Mouse (Mus musculus): ENCODE measurements around the gene Plekhh3. TPM values are rescaled to one million over a fixed set of nuclear protein-coding genes. Genes with fewer than 3 reads are reported as not detected.

Gene Plekhh3
- polyA plus RNA-seq, 1 experiment from 2014 or later = 6.2 TPM

DNA sequence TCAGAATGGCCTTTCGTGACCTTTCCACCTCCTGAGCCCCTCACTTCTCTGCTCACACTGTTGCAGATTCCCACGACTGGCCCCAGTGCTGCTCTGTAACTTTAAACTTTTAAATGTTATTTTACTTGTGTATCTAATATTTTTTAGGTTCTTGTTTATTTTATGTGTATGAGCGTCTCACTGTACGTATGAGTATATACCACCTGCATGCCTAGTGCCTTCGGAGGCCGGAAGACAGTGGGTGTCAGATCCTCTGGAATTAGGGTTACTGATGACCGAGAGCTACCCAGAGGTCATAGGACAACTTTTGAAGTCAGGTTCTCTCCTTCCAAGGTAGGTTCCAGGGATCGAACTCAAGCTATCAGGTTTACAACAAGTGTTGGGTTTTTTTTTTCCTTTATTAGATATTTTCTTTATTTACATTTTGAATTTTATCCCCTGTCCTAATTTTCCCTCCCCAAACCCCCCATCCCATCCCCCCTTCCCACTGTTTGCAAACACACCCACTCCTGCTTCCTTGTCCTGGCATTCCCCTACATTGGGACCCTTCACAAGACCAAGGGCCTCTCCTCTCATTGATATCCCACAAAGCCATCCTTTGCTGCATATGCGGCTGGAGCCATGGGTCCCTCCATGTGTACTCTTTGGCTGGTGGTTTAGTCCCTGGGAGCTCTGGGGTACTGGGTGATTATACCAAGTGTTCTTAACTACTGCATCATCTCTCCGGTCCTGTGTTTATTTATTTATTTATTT is 28.8 kb downstream of the Plekhh3 start:
- ATAC-seq (replicated peaks; ENCODE audit: insufficient number of reproducible peaks, low FRiP score, low TSS enrichment) = no peak
- Histone ChIP-seq H3K9ac (ENCODE audit: low read depth, low read length) (no peak overlapping the region), H3K4me2 (no peak overlapping the region), H3K36me3 (ENCODE audit: control insufficient read depth, insufficient read depth, low read length) (no peaks in the 10 kb centered on the region), H3K4me1 (ENCODE audit: control insufficient read depth, insufficient read depth, low read length) (peaks cover 17% of the 10 kb centered on the region), H3K9me3 (replicated peaks; ENCODE audit: control insufficient read depth, low read length) (no peaks in the 10 kb centered on the region), H3K4me3 (ENCODE audit: low read depth, low read length) (no peak overlapping the region), H3K27ac (ENCODE audit: low read depth, low read length) (no peak overlapping the region), H3K27me3 (ENCODE audit: control insufficient read depth, insufficient read depth, low read length) (peaks cover 7% of the 10 kb centered on the region; the same call in 1 of the 2 replicates)
- 80% methylated on average over 10 of the region's 10 CpGs for WGBS (ENCODE audit: insufficient replicate concordance)

DNA sequence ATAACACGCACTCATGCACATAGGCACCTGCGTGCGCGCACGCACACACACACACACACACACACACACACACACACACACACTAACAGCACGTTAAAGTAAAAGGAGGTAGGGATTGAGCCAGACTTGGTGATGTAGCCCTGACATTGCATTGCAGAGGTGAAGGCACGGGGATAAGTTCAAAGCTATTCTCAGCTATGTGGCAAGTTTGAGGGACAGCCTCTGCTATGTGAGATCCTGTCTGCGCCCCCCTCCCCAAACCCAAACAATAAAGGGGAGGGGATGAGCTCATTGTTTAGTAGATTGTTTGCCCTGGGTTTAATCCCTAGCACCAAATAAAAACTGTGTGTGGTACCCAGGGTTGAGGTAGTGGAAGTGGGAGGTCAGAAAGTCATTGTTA is 30.1 kb downstream of the Plekhh3 start:
- Histone ChIP-seq H3K9me3 (replicated peaks; ENCODE audit: control insufficient read depth, low read length) (no peaks in the 10 kb centered on the region), H3K4me3 (ENCODE audit: low read depth, low read length) (no peak overlapping the region), H3K36me3 (ENCODE audit: control insufficient read depth, insufficient read depth, low read length) (no peaks in the 10 kb centered on the region), H3K4me1 (ENCODE audit: control insufficient read depth, insufficient read depth, low read length) (peaks cover 17% of the 10 kb centered on the region), H3K9ac (ENCODE audit: low read depth, low read length) (no peak overlapping the region; the same call in 1 of the 2 replicates), H3K27me3 (ENCODE audit: control insufficient read depth, insufficient read depth, low read length) (peaks cover 7% of the 10 kb centered on the region; the same call in 1 of the 2 replicates), H3K4me2 (no peak overlapping the region), H3K27ac (ENCODE audit: low read depth, low read length) (no peak overlapping the region)
- ATAC-seq (replicated peaks; ENCODE audit: insufficient number of reproducible peaks, low FRiP score, low TSS enrichment) = no peak
- 71% methylated on average over 8 of the region's 8 CpGs for WGBS (ENCODE audit: insufficient replicate concordance)

DNA sequence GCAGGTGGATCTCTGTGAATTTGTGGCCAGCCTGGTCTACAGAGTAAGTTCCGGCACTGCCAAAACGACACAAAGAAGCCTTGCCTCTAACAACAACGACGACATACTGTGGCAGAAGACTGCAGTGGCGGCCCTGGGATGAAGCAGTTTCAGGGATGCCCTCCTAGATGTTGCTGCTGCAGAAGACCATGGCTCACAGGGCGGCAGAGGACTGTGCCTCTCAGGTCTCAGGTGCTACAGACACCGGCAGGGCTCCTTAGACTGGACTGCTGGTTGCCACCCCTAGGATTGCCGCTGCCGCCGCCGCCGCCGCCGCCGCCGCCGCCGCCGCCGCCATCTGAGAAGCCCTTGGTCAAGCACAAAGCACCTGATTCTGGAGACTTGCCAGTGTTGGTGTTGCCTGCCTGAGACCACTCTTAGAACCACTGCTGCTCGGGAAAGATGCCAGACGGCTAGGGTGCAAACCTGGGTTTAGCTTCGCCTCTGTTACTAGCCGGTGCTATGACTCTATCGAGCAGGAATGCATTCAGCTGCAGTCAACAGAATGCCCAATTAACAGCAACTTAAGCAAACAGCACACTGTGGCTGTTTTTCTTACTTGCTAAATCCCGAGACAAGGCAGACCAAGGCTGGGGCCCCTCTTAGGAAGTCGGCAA is 30.9 kb downstream of the Plekhh3 start:
- H3K9ac ChIP-seq (ENCODE audit: low read depth, low read length) = peak overlapping the region; percentile 65
- 0 out of 2 replicates have a peak, but pooled peaks have one; percentile 22 for ATAC-seq (replicated peaks; ENCODE audit: insufficient number of reproducible peaks, low FRiP score, low TSS enrichment)
- H3K27me3 ChIP-seq (ENCODE audit: control insufficient read depth, insufficient read depth, low read length) = peaks cover 7% of the 10 kb centered on the region; the same call in 1 of the 2 replicates
- H3K27ac ChIP-seq (ENCODE audit: low read depth, low read length) = no peak overlapping the region
- peak overlapping the region; percentile 69 for H3K4me2 ChIP-seq
- peaks cover 17% of the 10 kb centered on the region for H3K4me1 ChIP-seq (ENCODE audit: control insufficient read depth, insufficient read depth, low read length)
- peak overlapping the region; percentile 36 for H3K4me3 ChIP-seq (ENCODE audit: low read depth, low read length)
- no peaks in the 10 kb centered on the region for H3K9me3 ChIP-seq (replicated peaks; ENCODE audit: control insufficient read depth, low read length)
- no peaks in the 10 kb centered on the region for H3K36me3 ChIP-seq (ENCODE audit: control insufficient read depth, insufficient read depth, low read length)
- 28% methylated on average over 27 of the region's 27 CpGs for WGBS (ENCODE audit: insufficient replicate concordance)

DNA sequence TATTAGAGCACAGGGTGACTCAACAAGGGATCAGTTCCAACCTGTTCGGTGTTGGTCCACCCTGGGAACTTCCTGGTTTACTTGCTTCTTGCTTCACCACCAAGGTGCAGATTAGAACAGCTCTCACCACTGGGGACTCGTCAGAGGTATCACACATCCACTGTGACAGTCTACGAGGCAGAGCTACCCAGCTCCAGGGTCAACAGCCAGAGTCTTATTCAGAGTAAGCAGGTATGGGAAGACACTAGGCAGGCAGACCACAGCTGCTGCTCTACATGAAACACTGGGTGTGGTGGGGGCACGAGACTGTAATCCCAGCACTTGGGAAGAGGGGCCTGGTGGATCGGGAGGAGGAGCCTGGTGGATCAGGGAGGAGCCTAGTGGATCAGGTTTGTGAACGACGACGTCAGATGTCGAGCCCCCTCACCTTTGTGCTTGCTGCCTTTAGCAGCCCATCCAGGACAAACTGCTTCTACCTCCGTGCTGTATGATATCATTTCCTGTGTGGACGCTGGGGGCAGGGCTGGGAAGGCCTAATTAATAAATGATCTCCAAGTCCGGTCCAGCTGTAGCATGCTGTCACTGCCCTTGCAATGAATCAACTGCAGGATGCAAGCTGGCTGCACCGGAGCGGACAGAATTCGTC is 32.5 kb downstream of the Plekhh3 start:
- no peak for ATAC-seq (replicated peaks; ENCODE audit: insufficient number of reproducible peaks, low FRiP score, low TSS enrichment)
- H3K9ac ChIP-seq (ENCODE audit: low read depth, low read length) = no peak overlapping the region

DNA sequence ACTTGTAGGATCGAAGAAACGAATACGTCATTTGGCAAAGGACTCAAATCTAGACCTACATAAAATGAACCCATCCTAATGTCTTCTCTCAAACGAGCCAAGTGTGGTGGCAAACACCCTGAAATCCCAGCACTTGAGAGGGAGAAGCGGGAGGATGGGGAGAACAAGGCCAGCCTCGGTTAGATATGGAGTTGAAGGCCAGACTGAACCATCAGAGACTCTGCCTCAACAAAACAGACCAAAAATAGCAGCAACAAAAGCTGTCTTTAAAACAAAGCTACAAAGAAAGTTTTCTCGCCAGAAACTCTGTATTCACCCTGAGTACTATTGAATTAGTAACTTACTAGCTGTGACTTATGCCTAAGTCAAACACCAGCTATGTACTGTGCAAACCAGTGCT is 34.2 kb downstream of the Plekhh3 start:
- Histone ChIP-seq H3K9ac (ENCODE audit: low read depth, low read length) (no peak overlapping the region), H3K4me1 (ENCODE audit: control insufficient read depth, insufficient read depth, low read length) (0 out of 2 replicates have a peak, but pooled peaks cover 12% of the 10 kb centered on the region), H3K4me2 (no peak overlapping the region), H3K36me3 (ENCODE audit: control insufficient read depth, insufficient read depth, low read length) (no peaks in the 10 kb centered on the region), H3K27ac (ENCODE audit: low read depth, low read length) (no peak overlapping the region), H3K9me3 (replicated peaks; ENCODE audit: control insufficient read depth, low read length) (no peaks in the 10 kb centered on the region), H3K27me3 (ENCODE audit: control insufficient read depth, insufficient read depth, low read length) (peaks cover 7% of the 10 kb centered on the region; the same call in 1 of the 2 replicates), H3K4me3 (ENCODE audit: low read depth, low read length) (no peak overlapping the region)
- ATAC-seq (replicated peaks; ENCODE audit: insufficient number of reproducible peaks, low FRiP score, low TSS enrichment) = no peak
- WGBS (ENCODE audit: insufficient replicate concordance) = 75% methylated on average over 7 of the region's 7 CpGs

More for the DNA sequence above, 32.5 kb downstream of the Plekhh3 start:
- Histone ChIP-seq H3K27me3 (ENCODE audit: control insufficient read depth, insufficient read depth, low read length) (peaks cover 7% of the 10 kb centered on the region; the same call in 1 of the 2 replicates), H3K4me3 (ENCODE audit: low read depth, low read length) (no peak overlapping the region), H3K4me1 (ENCODE audit: control insufficient read depth, insufficient read depth, low read length) (peaks cover 14% of the 10 kb centered on the region), H3K27ac (ENCODE audit: low read depth, low read length) (no peak overlapping the region), H3K4me2 (peak overlapping the region; percentile 30), H3K9me3 (replicated peaks; ENCODE audit: control insufficient read depth, low read length) (no peaks in the 10 kb centered on the region), H3K36me3 (ENCODE audit: control insufficient read depth, insufficient read depth, low read length) (no peaks in the 10 kb centered on the region)
- WGBS (ENCODE audit: insufficient replicate concordance) = 22% methylated on average over 15 of the region's 15 CpGs

DNA sequence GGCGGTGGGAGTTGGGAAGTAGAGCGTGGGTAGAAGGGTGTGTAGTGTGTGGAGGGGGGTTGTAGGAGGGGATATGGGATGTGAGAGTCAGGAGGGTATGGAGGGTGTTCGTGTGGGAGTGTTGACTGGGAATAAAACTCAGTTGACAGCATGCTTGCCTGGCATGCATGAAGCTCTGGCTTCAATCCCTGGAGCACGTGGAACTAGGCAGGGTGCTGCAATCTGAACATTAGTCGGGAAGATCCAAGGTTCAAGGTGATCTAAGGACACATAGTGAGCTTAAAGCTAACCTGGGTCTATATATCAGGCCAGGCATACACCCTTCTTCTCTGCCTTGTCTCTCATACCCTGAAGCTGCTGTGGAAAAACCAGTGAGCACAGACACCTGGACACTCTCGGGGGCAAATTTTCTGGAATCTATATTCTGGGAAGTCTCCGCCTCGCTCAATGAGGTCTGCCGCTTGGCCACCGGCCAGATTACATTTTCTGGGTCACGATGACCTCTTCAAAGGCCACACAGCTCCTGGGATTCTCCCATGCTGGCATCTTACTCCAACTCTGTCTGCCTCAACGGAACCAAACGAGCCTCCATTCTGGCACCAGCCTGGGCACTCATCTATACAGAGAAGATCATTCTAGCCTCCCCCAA is 36.8 kb downstream of the Plekhh3 start:
- Histone ChIP-seq H3K9me3 (replicated peaks; ENCODE audit: control insufficient read depth, low read length) (no peaks in the 10 kb centered on the region), H3K4me3 (ENCODE audit: low read depth, low read length) (no peak overlapping the region), H3K27ac (ENCODE audit: low read depth, low read length) (no peak overlapping the region), H3K4me2 (no peak overlapping the region), H3K9ac (ENCODE audit: low read depth, low read length) (no peak overlapping the region), H3K36me3 (ENCODE audit: control insufficient read depth, insufficient read depth, low read length) (no peaks in the 10 kb centered on the region), H3K27me3 (ENCODE audit: control insufficient read depth, insufficient read depth, low read length) (0 out of 2 replicates have a peak, but pooled peaks cover under 1% of the 10 kb centered on the region), H3K4me1 (ENCODE audit: control insufficient read depth, insufficient read depth, low read length) (peaks cover 13% of the 10 kb centered on the region; the same call in 1 of the 2 replicates)
- no peak for ATAC-seq (replicated peaks; ENCODE audit: insufficient number of reproducible peaks, low FRiP score, low TSS enrichment)
- WGBS (ENCODE audit: insufficient replicate concordance) = 74% methylated on average over 13 of the region's 13 CpGs

DNA sequence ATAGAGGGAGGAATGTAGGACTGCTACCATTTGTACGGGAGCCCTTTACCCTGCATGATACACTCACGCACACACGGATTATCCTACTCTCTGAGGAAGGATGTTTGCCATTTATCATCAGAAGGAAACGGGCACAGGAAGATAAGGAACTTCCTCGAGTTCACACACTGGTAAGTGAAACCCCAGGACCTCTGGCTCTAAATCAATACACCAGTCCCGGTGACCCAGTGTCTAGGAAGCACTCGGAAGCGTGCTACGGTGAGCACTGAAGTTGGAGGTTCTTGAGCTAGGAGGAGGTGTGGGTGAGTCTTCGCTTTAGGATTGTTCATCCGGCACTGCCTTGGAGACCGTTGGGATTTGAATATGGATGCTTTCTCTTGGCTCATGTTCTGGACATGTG is 38.1 kb downstream of the Plekhh3 start:
- H3K4me1 ChIP-seq (ENCODE audit: control insufficient read depth, insufficient read depth, low read length) = peaks cover 7% of the 10 kb centered on the region; the same call in 1 of the 2 replicates
- no peaks in the 10 kb centered on the region for H3K9me3 ChIP-seq (replicated peaks; ENCODE audit: control insufficient read depth, low read length)
- 50% methylated on average over 12 of the region's 12 CpGs for WGBS (ENCODE audit: insufficient replicate concordance)
- H3K27ac ChIP-seq (ENCODE audit: low read depth, low read length) = no peak overlapping the region
- H3K9ac ChIP-seq (ENCODE audit: low read depth, low read length) = no peak overlapping the region
- H3K36me3 ChIP-seq (ENCODE audit: control insufficient read depth, insufficient read depth, low read length) = no peaks in the 10 kb centered on the region
- ATAC-seq (replicated peaks; ENCODE audit: insufficient number of reproducible peaks, low FRiP score, low TSS enrichment) = no peak
- H3K27me3 ChIP-seq (ENCODE audit: control insufficient read depth, insufficient read depth, low read length) = no peaks in the 10 kb centered on the region
- no peak overlapping the region for H3K4me3 ChIP-seq (ENCODE audit: low read depth, low read length)
- no peak overlapping the region for H3K4me2 ChIP-seq

DNA sequence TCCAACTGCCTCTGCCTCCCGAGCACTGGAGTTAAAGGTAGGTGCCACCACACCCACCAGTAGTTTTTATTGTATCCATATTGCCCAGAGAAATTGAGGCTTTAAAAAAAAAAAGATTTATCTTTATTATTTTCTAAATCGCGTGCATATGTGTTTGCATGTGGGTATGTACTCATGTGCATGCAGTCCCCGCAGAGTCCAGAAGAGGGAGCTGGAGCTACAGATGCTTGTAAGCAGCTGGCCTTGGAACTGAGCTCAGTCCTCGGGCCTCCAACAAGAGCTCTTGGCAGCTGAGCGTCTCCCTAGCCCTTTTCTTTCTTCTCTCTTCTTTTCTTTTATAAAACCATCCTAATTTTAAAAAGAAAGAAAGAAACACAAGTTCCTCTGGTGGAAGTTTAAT is 39.5 kb downstream of the Plekhh3 start:
- Histone ChIP-seq H3K9ac (ENCODE audit: low read depth, low read length) (no peak overlapping the region), H3K36me3 (ENCODE audit: control insufficient read depth, insufficient read depth, low read length) (peaks cover 4% of the 10 kb centered on the region), H3K9me3 (replicated peaks; ENCODE audit: control insufficient read depth, low read length) (no peaks in the 10 kb centered on the region), H3K27ac (ENCODE audit: low read depth, low read length) (no peak overlapping the region), H3K4me1 (ENCODE audit: control insufficient read depth, insufficient read depth, low read length) (peaks cover 7% of the 10 kb centered on the region; the same call in 1 of the 2 replicates), H3K4me3 (ENCODE audit: low read depth, low read length) (no peak overlapping the region), H3K27me3 (ENCODE audit: control insufficient read depth, insufficient read depth, low read length) (no peaks in the 10 kb centered on the region), H3K4me2 (no peak overlapping the region)
- 91% methylated on average over 6 of the region's 6 CpGs for WGBS (ENCODE audit: insufficient replicate concordance)
- no peak for ATAC-seq (replicated peaks; ENCODE audit: insufficient number of reproducible peaks, low FRiP score, low TSS enrichment)

Data from heart, embryonic 11.5 days (tissue).